Mouse (Mus musculus) forebrain, embryonic 12.5 days (tissue): ENCODE measurements at regions not wholly inside any gene's neighbourhood (a gene's known extent, or its start where the extent isn't known, plus 50 kb on each side); places are given as distances from the start of the nearest gene placed in this dataset.

Experiments used
- ATAC-seq: fragments of 200-750 bp; cut with Nextera tagmentation; 2 replicates; pipeline ENCODE4 v1.8.0; 2017; ENCODE audit warnings: moderate TSS enrichment; ENCODE audit not compliant: low FRiP score
- H3K27ac ChIP-seq: fragments of 300-500 bp; sonication (generic); 2 replicates; pipeline ENCODE4 v1.5.1; 2016; ENCODE audit warnings: mild to moderate bottlenecking
- H3K27me3 ChIP-seq: fragments of 300-500 bp; sonication (generic); 2 replicates; pipeline ENCODE4 v1.6.1; 2016; ENCODE audit warnings: mild to moderate bottlenecking
- H3K36me3 ChIP-seq: fragments of 300-500 bp; sonication (generic); replicated peaks from 2 replicates; pipeline ENCODE4 v1.6.1; 2016; ENCODE audit warnings: mild to moderate bottlenecking
- H3K4me1 ChIP-seq: fragments of 300-500 bp; sonication (generic); 2 replicates; pipeline ENCODE4 v1.6.1; 2016
- H3K4me2 ChIP-seq: fragments of 300-500 bp; sonication (generic); 2 replicates; pipeline ENCODE4 v1.6.1; 2016; ENCODE audit warnings: mild to moderate bottlenecking, moderate library complexity
- H3K4me3 ChIP-seq: fragments of 300-500 bp; sonication (generic); replicated peaks from 2 replicates; pipeline ENCODE4 v1.5.1; 2016; ENCODE audit warnings: mild to moderate bottlenecking
- H3K9ac ChIP-seq: fragments of 300-500 bp; sonication (generic); 2 replicates; pipeline ENCODE4 v1.6.1; 2016; ENCODE audit warnings: mild to moderate bottlenecking
- H3K9me3 ChIP-seq: fragments of 300-500 bp; sonication (generic); 2 replicates; pipeline ENCODE4 v1.6.1; 2016
- WGBS: fragments of 180-500 bp; shearing (Covaris S2); methylation state at CpG from one replicate; pipeline ENCODE4 v1.1.7; 2016; 5-methylcytosine and 5-hydroxymethylcytosine counted together

DNA sequence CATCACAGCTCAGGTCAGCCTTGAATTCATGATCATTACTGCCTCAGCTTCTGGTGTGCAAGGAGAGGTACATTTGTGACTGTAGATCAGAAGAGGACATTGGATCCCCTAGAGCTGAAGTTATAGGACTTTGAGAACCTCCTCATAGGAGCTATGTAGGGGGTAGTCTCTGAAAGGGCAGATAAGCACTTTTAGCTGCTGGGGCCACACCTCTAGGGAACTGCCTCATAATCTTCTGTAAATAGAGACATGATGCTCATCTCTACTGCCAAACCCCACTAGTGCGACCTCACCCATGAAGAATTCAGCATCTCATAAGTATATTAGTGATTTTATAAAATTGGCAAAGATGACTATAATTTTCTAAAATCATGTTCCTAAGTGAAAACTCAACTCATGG lies 80.7 kb upstream of the Marcks start:
- H3K36me3 ChIP-seq = no peaks in the 10 kb centered on the region
- no peaks in the 10 kb centered on the region; the same call in 1 of the 2 replicates for H3K4me1 ChIP-seq
- H3K4me3 ChIP-seq = no peak overlapping the region
- no peak overlapping the region for H3K27ac ChIP-seq
- no peak overlapping the region for H3K4me2 ChIP-seq
- H3K9me3 ChIP-seq = no peaks in the 10 kb centered on the region
- H3K27me3 ChIP-seq = no peaks in the 10 kb centered on the region
- no peak for ATAC-seq
- no peak overlapping the region for H3K9ac ChIP-seq
- 88% methylated on average over 1 of the region's 1 CpGs for WGBS

DNA sequence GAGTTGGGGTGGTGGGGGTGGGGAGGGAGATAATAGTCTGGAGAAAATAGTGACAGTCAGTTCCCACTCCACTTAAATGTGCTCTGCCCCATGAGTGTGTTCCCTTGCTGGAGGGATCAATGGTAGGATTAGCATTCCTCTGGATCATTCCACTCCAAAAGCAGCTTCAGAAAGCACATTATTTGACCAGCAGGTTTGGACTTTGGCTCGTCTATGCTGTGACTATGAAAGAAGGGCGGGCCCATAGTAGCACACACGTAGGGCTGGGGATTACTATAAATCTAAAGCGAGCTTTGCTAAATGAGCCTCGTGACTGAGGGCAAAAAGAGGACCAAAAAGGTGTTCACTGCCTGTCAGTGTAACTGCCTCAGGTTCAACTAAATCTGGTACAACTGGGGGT lies 75.9 kb upstream of the Marcks start:
- Histone ChIP-seq H3K27me3 (no peaks in the 10 kb centered on the region), H3K4me2 (no peak overlapping the region), H3K36me3 (no peaks in the 10 kb centered on the region), H3K27ac (no peak overlapping the region), H3K9me3 (no peaks in the 10 kb centered on the region), H3K4me3 (no peak overlapping the region), H3K4me1 (peaks cover 7% of the 10 kb centered on the region; the same call in 1 of the 2 replicates), H3K9ac (no peak overlapping the region)
- no peak for ATAC-seq
- 19% methylated on average over 5 of the region's 5 CpGs for WGBS

DNA sequence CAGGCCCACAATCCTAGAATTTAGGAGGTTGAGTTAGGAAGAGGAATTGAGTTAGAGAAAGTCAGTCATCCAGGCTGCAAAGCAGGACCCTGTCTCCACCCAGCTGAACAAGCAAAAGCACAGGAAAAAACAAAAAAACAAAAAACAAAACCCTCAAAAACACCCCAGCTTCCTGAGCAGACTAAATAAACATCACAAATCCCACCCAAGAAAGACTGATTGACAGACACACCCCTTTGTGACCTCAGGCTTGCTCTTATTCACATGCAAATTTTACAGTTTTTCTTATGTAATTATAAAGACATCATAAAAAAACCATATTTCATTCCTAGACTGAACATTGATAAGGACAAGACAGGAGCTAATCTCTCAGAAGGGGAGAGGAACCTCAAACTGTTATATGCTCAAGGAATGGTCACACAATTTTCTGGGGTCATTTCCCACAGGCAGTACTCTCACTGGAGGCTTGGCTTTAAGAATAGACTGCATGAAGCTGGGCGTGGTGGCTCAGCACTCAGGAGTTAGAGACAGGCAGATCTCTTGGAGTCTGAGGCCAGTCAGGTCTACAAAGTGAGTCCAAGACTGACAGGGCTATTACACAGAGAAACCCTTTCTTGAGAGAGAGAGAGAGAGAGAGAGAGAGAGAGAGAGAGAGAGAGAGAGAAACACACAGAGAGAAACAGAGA lies 73.8 kb upstream of the Marcks start:
- no peak overlapping the region for H3K27ac ChIP-seq
- WGBS = 44% methylated on average over 1 of the region's 1 CpGs
- H3K9me3 ChIP-seq = no peaks in the 10 kb centered on the region
- no peaks in the 10 kb centered on the region for H3K36me3 ChIP-seq
- H3K4me3 ChIP-seq = no peak overlapping the region
- H3K27me3 ChIP-seq = no peaks in the 10 kb centered on the region
- no peak overlapping the region for H3K9ac ChIP-seq
- ATAC-seq = no peak
- H3K4me2 ChIP-seq = no peak overlapping the region
- H3K4me1 ChIP-seq = peaks cover 7% of the 10 kb centered on the region; the same call in 1 of the 2 replicates

DNA sequence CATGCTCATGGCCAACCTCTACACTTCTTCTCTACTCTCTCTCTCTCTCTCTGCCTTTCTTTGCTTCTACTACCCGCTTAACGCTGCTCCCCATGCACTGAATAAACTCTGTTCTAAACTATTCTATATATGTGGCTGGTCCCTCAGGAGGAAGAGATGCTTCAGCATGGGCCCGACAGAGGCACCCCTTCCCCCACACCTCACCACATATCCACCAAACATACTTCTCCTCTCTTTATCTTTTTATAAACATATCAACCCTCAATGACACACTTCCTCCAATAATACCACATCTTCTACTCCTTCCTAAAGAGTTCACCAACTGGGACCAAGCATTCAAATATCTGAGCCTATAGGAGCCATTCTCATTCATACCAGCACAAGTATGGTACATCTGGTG lies 72.6 kb upstream of the Marcks start:
- H3K4me3 ChIP-seq = no peak overlapping the region
- peaks cover 7% of the 10 kb centered on the region; the same call in 1 of the 2 replicates for H3K4me1 ChIP-seq
- no peak overlapping the region for H3K9ac ChIP-seq
- H3K27ac ChIP-seq = no peak overlapping the region
- H3K36me3 ChIP-seq = no peaks in the 10 kb centered on the region
- H3K4me2 ChIP-seq = no peak overlapping the region
- no peaks in the 10 kb centered on the region for H3K9me3 ChIP-seq
- no peak for ATAC-seq
- 88% methylated on average over 3 of the region's 3 CpGs for WGBS
- no peaks in the 10 kb centered on the region for H3K27me3 ChIP-seq

DNA sequence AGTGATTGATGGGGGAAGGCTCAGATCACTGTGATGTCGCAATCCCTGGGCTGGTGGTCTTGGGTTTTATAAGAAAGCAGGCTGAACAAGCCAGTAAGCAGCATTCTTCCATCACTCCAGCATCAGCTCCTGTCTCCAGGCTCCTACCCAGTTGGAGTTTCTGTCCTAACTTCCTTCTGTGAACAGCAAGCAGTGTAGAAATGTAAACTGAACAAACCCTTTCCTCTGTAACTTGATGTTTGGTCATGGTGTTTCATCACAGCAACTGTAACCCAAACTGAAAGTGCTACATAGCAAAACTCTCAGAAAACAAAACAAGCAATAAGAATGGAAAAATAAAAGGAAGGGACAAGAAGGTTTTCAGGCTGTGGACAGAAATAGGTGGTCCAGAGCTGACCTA lies 71.5 kb upstream of the Marcks start:
- Histone ChIP-seq H3K9me3 (no peaks in the 10 kb centered on the region), H3K4me1 (peaks cover 7% of the 10 kb centered on the region; the same call in 1 of the 2 replicates), H3K4me2 (no peak overlapping the region), H3K27me3 (no peaks in the 10 kb centered on the region), H3K27ac (no peak overlapping the region), H3K9ac (no peak overlapping the region), H3K4me3 (no peak overlapping the region), H3K36me3 (no peaks in the 10 kb centered on the region)
- no peak for ATAC-seq
- 90% methylated on average over 1 of the region's 1 CpGs for WGBS

DNA sequence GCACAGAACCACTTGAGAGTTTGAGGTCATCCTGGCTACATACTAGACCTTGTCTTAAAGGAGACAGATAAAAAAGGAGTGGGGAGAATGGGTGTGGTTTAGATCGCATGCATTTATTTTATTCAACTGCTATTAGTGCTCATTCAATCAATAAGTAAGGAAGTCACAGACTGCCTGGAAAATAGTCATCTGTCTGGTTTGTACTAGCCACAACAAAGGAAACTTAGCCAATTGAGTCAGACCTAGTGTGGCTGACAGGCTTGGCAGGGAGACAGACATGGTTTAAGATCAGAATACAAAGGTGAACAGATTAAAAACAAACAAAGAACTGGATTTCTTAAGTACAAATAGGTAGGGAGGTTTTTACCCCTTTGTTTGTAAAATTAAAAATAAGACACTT lies 68.3 kb upstream of the Marcks start:
- H3K27ac ChIP-seq = no peak overlapping the region
- H3K27me3 ChIP-seq = no peaks in the 10 kb centered on the region
- H3K36me3 ChIP-seq = no peaks in the 10 kb centered on the region
- 79% methylated on average over 1 of the region's 1 CpGs for WGBS
- H3K9me3 ChIP-seq = no peaks in the 10 kb centered on the region
- ATAC-seq = no peak
- H3K4me2 ChIP-seq = no peak overlapping the region
- no peak overlapping the region for H3K4me3 ChIP-seq
- 0 out of 2 replicates have a peak, but pooled peaks cover 2% of the 10 kb centered on the region for H3K4me1 ChIP-seq
- no peak overlapping the region for H3K9ac ChIP-seq

DNA sequence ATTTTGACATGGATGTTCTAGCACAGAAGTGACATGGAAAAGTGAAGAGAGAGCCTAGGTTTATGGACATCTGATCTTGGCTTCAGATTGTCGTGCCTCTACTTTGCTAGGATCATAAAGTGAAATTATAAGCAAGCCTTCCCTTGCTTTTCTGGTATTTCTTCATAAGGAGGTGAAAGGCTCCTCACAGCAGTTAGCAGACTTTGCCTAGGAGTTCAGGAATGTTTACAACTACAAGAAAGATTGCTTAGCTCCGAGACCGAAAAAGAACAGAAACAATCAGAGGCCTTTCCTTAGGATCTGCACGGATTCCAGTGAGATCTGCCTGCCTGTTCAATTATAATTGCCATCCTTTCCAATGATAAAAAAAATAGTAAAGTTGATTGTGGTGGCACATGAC lies 67.8 kb upstream of the Marcks start:
- H3K4me3 ChIP-seq = no peak overlapping the region
- H3K27me3 ChIP-seq = no peaks in the 10 kb centered on the region
- no peak overlapping the region for H3K9ac ChIP-seq
- H3K36me3 ChIP-seq = no peaks in the 10 kb centered on the region
- H3K4me1 ChIP-seq = no peaks in the 10 kb centered on the region
- WGBS = 89% methylated on average over 4 of the region's 4 CpGs
- no peak overlapping the region for H3K27ac ChIP-seq
- no peak for ATAC-seq
- no peaks in the 10 kb centered on the region for H3K9me3 ChIP-seq
- no peak overlapping the region for H3K4me2 ChIP-seq

DNA sequence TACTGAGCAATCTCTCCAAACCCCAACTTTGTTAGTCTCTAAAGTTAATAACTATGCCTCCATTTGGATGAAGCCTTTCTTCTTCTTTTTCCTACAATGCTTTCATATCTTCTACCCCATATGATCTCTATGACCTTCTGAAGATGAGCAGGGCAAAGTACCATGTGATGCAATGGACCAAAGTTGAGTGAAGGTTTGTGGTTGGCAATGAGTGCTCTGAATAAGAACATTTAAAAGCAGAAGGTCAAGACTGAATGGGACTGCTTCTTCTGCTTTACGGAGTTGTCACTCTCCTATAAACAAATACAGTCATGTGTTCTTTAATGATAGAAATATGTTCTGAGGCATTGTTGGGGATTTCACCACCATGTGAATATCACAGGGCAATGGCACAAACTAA lies 65.0 kb upstream of the Marcks start:
- H3K9me3 ChIP-seq = no peaks in the 10 kb centered on the region
- H3K9ac ChIP-seq = no peak overlapping the region
- no peaks in the 10 kb centered on the region for H3K4me1 ChIP-seq
- H3K27ac ChIP-seq = no peak overlapping the region
- H3K4me2 ChIP-seq = no peak overlapping the region
- H3K4me3 ChIP-seq = no peak overlapping the region
- 93% methylated on average over 1 of the region's 1 CpGs for WGBS
- H3K27me3 ChIP-seq = no peaks in the 10 kb centered on the region
- ATAC-seq = no peak
- no peaks in the 10 kb centered on the region for H3K36me3 ChIP-seq

DNA sequence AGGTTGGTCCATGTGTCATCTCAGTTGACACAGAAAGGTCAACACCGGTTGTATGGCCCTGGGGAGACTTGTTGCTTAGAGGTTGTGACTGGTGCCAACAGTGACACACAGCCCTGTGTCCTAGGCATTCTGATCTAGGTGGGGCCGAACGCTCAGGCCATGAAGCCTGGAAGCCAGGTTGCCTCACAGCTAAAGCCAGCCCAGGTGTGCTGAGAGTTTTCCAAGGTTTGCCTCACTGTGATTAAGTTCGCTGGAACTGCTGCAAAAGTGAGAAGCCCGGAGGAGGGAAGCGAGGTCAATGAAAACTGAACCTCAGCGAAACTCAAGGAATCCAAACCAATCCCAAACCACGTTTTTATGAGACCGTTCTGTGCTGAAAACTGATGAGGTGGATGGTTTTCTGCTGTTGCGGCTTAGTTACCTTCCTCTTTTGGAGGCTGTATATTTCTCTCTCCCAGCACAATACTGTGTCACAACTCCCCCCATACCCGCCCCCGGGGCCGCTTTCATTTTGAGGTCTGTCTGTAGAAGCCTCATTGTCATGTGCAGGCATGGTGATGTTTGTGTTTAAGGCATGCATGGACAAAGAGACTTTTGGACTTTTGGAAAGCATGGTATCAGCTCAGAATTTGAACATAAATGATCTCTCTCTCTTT lies 56.2 kb upstream of the Marcks start:
- 89% methylated on average over 13 of the region's 13 CpGs for WGBS
- no peaks in the 10 kb centered on the region for H3K27me3 ChIP-seq
- H3K27ac ChIP-seq = no peak overlapping the region
- no peak overlapping the region for H3K9ac ChIP-seq
- H3K4me1 ChIP-seq = no peaks in the 10 kb centered on the region
- no peaks in the 10 kb centered on the region for H3K9me3 ChIP-seq
- no peak overlapping the region for H3K4me3 ChIP-seq
- no peaks in the 10 kb centered on the region for H3K36me3 ChIP-seq
- no peak for ATAC-seq
- H3K4me2 ChIP-seq = no peak overlapping the region

DNA sequence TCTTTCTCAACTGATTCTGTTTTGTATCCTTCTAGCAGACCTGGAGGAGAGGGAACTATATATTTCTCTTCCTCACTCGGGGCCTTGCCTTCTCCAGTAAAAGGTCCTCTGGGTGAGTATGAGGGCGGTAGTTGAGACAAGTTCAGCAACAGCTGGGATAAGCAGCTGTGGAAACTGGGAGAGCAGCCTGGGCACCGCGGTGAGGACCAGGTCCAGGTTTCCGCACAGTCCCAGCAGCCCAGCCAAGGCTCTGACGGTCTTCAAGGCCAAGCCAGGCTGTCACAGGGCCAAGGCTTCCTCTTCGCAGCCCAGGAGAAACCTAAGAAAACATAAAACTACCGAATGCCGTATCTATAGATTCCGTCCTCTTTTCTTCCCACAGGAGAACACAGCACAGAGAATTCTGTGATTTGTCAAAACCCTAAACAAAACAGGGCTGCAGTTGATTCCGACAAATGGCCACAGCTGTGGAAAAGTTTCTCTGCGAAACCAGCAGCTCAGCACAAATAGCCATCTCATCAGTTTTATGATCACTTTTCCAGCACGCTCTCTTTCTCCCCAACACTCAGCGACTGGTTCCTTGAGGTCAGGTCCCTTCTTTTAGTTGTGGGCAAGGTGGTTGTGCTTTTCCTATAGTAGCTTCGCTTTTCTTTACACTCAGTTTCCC lies 55.5 kb upstream of the Marcks start:
- Histone ChIP-seq H3K27ac (no peak overlapping the region), H3K9me3 (no peaks in the 10 kb centered on the region), H3K4me3 (no peak overlapping the region), H3K4me1 (no peaks in the 10 kb centered on the region), H3K27me3 (no peaks in the 10 kb centered on the region), H3K4me2 (no peak overlapping the region), H3K9ac (no peak overlapping the region), H3K36me3 (no peaks in the 10 kb centered on the region)
- ATAC-seq = no peak
- WGBS = 92% methylated on average over 15 of the region's 15 CpGs

DNA sequence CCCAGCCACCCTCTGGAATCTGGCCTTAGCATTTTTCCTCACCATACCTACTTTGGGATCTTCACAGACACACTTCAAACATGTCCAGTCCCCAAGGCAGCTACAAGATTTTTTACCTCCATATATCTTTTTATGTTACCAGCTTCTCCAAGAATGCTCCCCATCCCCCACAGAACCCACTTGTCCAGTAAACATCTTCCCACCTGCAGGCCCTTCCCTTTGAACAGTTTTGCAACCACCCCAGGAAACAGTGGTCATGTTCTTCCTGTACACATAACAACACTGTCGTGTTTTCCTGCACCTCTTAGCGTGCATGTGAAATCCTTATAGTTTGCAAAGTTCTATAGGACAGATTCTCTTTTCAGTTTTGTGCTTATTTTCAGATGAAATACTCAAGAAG lies 53.9 kb upstream of the Marcks start:
- Histone ChIP-seq H3K4me2 (no peak overlapping the region), H3K9me3 (no peaks in the 10 kb centered on the region), H3K4me1 (no peaks in the 10 kb centered on the region), H3K27me3 (no peaks in the 10 kb centered on the region), H3K36me3 (no peaks in the 10 kb centered on the region), H3K4me3 (no peak overlapping the region), H3K27ac (no peak overlapping the region), H3K9ac (no peak overlapping the region)
- WGBS = 91% methylated on average over 2 of the region's 2 CpGs
- ATAC-seq = no peak

DNA sequence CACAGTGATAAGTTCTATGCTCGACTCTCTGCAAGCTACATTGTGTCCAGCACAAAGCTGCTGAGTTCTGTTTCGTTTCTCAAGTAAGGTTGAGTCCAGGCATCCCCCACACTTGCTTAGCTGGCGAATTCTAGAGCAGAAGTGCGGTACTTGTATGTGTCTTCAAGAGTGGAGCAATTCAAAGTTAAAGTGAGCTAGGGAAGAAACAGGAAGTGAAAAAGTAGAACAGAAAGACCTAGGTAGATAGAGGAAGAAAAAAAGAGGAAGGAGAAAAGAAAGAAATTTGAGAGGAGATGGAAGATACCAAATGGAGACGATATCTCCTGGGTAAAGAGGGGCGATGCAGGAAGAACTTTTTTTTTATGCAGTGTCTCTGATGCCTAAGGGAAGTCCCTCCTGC lies 51.4 kb upstream of the Marcks start:
- Histone ChIP-seq H3K9ac (no peak overlapping the region), H3K4me3 (no peak overlapping the region), H3K4me2 (no peak overlapping the region), H3K27me3 (no peaks in the 10 kb centered on the region), H3K4me1 (no peaks in the 10 kb centered on the region), H3K9me3 (no peaks in the 10 kb centered on the region), H3K36me3 (no peaks in the 10 kb centered on the region), H3K27ac (no peak overlapping the region)
- 89% methylated on average over 6 of the region's 6 CpGs for WGBS
- ATAC-seq = no peak
